Mouse (Mus musculus) limb, embryonic 14.5 days (tissue): ENCODE results near the gene Sept11. TPM values are rescaled to one million over a fixed set of nuclear protein-coding genes. Genes with fewer than 3 reads are reported as not detected.

Source experiments
- ATAC-seq: fragments of 200-750 bp; cut with Nextera tagmentation; 2 replicates; pipeline ENCODE4 v1.8.0; 2017; ENCODE audit warnings: low read depth, moderate number of reproducible peaks, moderate TSS enrichment; ENCODE audit not compliant: low FRiP score
- DNase-seq: peaks from one replicate; pipeline ENCODE4 v3.0.0-alpha.2; 2015; ENCODE audit warnings: low spot score
- H3K27ac ChIP-seq: fragments of 300-500 bp; sonication (generic); replicated peaks from 2 replicates; pipeline ENCODE4 v1.5.1; 2014; ENCODE audit warnings: low read depth, mild to moderate bottlenecking, low read length, moderate library complexity, mixed read lengths
- H3K27me3 ChIP-seq: fragments of 300-500 bp; sonication (generic); 2 replicates; pipeline ENCODE4 v1.6.1; 2014; ENCODE audit warnings: low read length, mixed read lengths; ENCODE audit not compliant: control insufficient read depth, insufficient read depth
- H3K36me3 ChIP-seq: fragments of 300-500 bp; sonication (generic); 2 replicates; pipeline ENCODE4 v1.6.1; 2014; ENCODE audit warnings: mild to moderate bottlenecking, low read length, moderate library complexity, mixed read lengths; ENCODE audit not compliant: control insufficient read depth, insufficient read depth
- H3K4me1 ChIP-seq: fragments of 300-500 bp; sonication (generic); 2 replicates; pipeline ENCODE4 v1.6.1; 2014; ENCODE audit warnings: antibody characterized with exemption, low read length, mixed read lengths; ENCODE audit not compliant: control insufficient read depth, insufficient read depth
- H3K4me2 ChIP-seq: fragments of 300-500 bp; sonication (generic); replicated peaks from 2 replicates; pipeline ENCODE4 v1.6.1; 2014; ENCODE audit warnings: low read depth, mild to moderate bottlenecking, low read length, moderate library complexity; ENCODE audit not compliant: severe bottlenecking
- H3K4me3 ChIP-seq: fragments of 300-500 bp; sonication (generic); replicated peaks from 2 replicates; pipeline ENCODE4 v1.5.1; 2014; ENCODE audit warnings: low read length
- H3K9ac ChIP-seq: fragments of 300-500 bp; sonication (generic); 2 replicates; pipeline ENCODE4 v1.6.1; 2014; ENCODE audit warnings: mild to moderate bottlenecking, low read depth, low read length, moderate library complexity; ENCODE audit not compliant: severe bottlenecking
- H3K9me3 ChIP-seq: fragments of 300-500 bp; sonication (generic); 2 replicates; pipeline ENCODE4 v1.6.1; 2016; ENCODE audit warnings: low read length; ENCODE audit not compliant: control insufficient read depth
- POLR2A ChIP-seq: fragments of 200-500 bp; IDR thresholded peaks from 2 replicates; pipeline ENCODE4 v1.8.0; 2012; ENCODE audit warnings: inconsistent platforms, mild to moderate bottlenecking, moderate library complexity, borderline replicate concordance; ENCODE audit not compliant: insufficient read depth, insufficient read length; ENCODE audit errors: extremely low read depth
- WGBS: fragments of 180-500 bp; shearing (Covaris S2); extraction: QIAGEN DNeasy Blood & Tissue Kit; methylation state at CpG from one replicate; pipeline ENCODE4 v1.1.7; 2014; 5-methylcytosine and 5-hydroxymethylcytosine counted together
- polyA plus RNA-seq, 2 experiments: library from polyadenylated mRNA; depleted of rRNA in 1 of 2; stranded (reverse) in 1 of 2; unstranded in 1 of 2; fragments of >200 nt; fragmentation: Nextera tagmentation in 1 of 2; extraction: Ambion mirVana in 1 of 2; gene quantifications; 2 replicates each; pipeline versions ENCODE4 v1.2.1 to v1.2.3; 2012 to 2014

Sept11 gene
- polyA plus RNA-seq, 2 experiments = 141 to 197 TPM

DNA sequence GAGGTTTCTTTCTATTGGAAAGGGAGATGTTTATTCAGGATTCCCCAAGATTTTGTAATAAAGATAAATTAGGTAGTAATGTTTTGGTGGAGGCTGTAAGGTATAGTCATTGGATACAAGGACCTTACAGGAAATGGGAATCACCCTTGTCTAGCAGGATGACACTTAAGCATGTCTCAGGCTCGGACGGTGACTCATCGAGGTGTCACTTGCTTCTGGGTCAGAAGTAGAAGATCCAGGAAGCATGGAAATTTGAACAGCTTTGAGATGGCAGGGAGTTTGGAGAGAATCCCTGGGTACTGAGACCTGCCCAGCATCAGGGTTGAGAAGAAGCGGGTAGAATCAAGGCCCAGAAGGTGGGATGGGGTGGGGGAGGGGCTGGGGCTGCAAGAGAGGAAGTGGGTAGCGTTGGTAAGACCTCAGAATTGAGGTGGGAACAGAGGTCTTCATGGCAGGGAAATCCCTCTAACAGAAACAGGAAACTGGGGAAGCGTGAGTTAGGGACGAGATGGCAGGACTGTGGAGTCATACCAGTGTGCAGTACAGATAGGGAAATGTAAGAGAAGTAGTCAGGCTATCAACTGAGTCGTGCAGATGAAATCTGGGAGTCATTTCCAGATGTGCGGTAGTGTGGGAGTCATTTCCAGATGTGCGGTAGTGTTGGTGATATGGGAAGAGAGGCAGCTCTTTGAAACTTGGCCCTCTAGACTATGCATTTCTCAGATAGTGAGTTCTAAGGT, 42.3 kb downstream of the Sept11 start:
- TF ChIP-seq POLR2A = no peak
- Histone ChIP-seq H3K27me3 (no peaks in the 10 kb centered on the region), H3K27ac (0 out of 2 replicates have a peak overlapping the region, but pooled peaks have one; percentile 35), H3K9ac (no peak overlapping the region), H3K4me2 (no peak overlapping the region), H3K9me3 (no peaks in the 10 kb centered on the region), H3K4me1 (peaks cover 61% of the 10 kb centered on the region), H3K4me3 (no peak overlapping the region), H3K36me3 (peaks cover 12% of the 10 kb centered on the region)
- ATAC-seq (no peak), DNase-seq (no peak)
- 48% methylated on average over 10 of the region's 10 CpGs for WGBS

DNA sequence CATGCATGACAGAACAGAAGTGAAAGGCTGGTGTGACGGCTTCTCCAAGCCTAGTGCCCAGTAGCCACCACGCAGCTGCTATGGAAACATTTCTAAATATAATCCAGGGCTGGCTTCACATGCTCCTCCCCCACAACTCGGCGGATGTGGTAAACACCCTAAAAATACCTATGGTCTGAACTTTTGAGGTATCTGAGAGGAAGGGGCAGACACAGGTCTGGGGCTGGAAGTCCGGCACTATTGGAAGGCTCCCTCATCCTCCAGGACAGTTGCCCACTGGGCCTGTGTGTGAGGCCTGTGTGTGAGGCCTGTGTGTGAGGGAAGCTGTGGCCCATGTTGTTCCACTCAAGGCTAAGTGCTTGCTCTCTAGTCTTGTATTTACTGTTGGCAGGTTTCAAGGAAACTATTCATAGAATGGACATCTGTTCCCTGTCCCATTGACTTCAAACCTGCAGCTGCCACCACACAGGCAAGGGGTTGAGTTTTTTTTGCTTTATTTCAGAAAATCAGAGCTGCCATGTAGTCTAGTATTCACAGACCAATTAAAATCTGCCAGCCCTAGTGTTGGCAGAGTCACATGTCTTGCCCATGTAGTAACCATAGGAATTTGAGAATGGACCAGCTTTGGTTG, 43.8 kb downstream of the Sept11 start:
- H3K4me2 ChIP-seq = peak overlapping the region; percentile 18
- peak; percentile 67 for DNase-seq
- 37% methylated on average over 5 of the region's 5 CpGs for WGBS
- peak overlapping the region; percentile 76 for H3K27ac ChIP-seq
- peaks cover 46% of the 10 kb centered on the region for H3K4me1 ChIP-seq
- no peak for TF ChIP-seq POLR2A
- no peak overlapping the region for H3K4me3 ChIP-seq
- peak; percentile 75 for ATAC-seq
- peaks cover 27% of the 10 kb centered on the region for H3K36me3 ChIP-seq
- H3K9ac ChIP-seq = no peak overlapping the region
- H3K27me3 ChIP-seq = no peaks in the 10 kb centered on the region
- no peaks in the 10 kb centered on the region for H3K9me3 ChIP-seq

DNA sequence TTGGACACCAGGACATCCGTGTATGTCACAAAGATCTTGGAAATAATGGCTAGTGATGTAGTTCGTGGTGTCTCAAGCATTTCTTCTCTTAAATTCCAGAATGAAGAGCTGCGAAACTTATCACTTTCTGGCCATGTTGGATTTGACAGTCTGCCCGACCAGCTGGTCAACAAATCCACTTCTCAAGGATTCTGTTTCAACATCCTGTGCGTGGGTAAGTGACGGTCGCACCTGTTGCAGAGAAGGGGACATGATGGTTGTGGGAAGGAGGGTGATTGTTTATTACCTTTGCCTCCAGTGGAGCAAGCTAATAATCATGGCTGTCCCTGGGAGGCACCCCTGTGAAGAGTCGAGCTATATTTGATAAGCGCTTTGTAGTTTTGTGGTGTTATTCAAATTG, 46.1 kb downstream of the Sept11 start:
- H3K4me1 ChIP-seq = peaks cover 24% of the 10 kb centered on the region
- ATAC-seq (no peak), DNase-seq (no peak)

DNA sequence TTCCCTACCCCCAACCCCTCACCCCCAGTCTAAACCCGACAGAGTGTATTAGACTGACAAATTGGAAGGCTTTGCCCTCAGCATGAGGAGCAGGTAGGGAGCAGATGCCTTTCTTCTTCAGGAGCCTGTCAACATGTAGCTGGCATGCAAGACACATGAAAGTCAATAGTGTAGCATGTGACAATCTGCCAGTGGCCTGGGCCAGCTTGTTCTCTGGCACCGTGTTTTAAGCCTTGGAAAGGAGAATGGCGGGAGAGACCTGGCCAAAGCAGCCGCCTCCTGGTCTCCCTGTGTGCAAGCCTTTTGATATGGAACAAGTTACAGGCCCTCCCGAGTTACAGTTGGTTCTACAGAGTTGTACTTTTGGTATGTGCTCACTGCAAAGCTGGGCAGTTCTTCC, 47.5 kb downstream of the Sept11 start:
- Histone ChIP-seq H3K9ac (no peak overlapping the region), H3K27ac (no peak overlapping the region), H3K4me2 (no peak overlapping the region), H3K27me3 (no peaks in the 10 kb centered on the region), H3K36me3 (peaks cover 45% of the 10 kb centered on the region), H3K4me3 (no peak overlapping the region), H3K4me1 (peaks cover 23% of the 10 kb centered on the region), H3K9me3 (no peaks in the 10 kb centered on the region)
- ATAC-seq = no peak
- no peak for DNase-seq
- 75% methylated on average over 5 of the region's 5 CpGs for WGBS
- TF ChIP-seq POLR2A = no peak

More for the DNA sequence above, 46.1 kb downstream of the Sept11 start:
- no peak for TF ChIP-seq POLR2A
- Histone ChIP-seq H3K9me3 (no peaks in the 10 kb centered on the region), H3K4me3 (no peak overlapping the region), H3K4me2 (no peak overlapping the region), H3K27ac (no peak overlapping the region), H3K36me3 (peaks cover 45% of the 10 kb centered on the region), H3K27me3 (no peaks in the 10 kb centered on the region), H3K9ac (no peak overlapping the region)
- WGBS = 89% methylated on average over 9 of the region's 9 CpGs

DNA sequence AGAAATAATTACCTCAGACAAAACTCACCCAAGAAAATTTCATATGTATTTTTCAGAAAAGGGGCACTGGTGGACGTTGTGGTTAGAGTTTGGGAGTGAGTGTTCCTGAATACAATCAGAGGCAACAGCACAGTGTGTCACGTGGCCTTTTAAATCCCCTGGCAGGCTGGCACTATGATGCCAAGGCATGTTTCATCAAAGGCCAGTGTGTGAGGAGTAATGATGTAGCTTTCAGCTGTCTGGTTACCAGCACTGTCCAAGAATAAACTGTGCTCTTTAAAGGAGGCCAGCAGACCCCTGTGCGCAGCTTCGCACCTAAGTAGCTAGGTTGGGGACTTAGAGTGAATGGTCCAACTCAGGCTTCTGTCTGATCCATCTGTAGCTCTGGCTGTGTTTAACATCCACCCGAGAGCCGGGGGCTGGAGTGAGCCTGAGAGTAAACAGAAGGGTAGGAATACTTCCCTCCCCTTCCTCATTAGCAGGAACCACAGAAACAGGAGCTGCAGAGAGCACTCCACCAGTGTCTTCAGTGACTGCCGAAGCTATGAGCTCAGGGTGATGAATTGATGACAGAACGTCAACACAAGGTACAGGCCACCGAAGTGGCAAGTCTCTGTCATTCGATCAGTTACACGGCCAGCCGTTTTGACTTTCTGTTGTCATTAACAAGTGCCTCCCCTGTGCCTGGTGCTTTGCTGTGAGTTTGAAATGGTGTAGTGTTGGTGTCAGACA, 50.3 kb downstream of the Sept11 start:
- no peak for ATAC-seq
- H3K4me2 ChIP-seq = no peak overlapping the region
- 0 out of 2 replicates have a peak overlapping the region, but pooled peaks have one; percentile 43 for H3K27ac ChIP-seq
- peaks cover 16% of the 10 kb centered on the region for H3K4me1 ChIP-seq
- 50% methylated on average over 12 of the region's 12 CpGs for WGBS
- no peaks in the 10 kb centered on the region for H3K9me3 ChIP-seq
- DNase-seq = no peak
- peaks cover 45% of the 10 kb centered on the region for H3K36me3 ChIP-seq
- H3K4me3 ChIP-seq = no peak overlapping the region
- no peaks in the 10 kb centered on the region for H3K27me3 ChIP-seq
- no peak overlapping the region for H3K9ac ChIP-seq
- TF ChIP-seq POLR2A = no peak
